Mouse (Mus musculus) CD4-positive, CD25-positive, alpha-beta regulatory T cell, adult 2 months (primary cell): ENCODE results near the gene Foxc2.

Experiments
- DNase-seq: peaks from one replicate; pipeline ENCODE4 v3.0.0-alpha.2; 2012; ENCODE audit warnings: low read depth, low spot score

Foxc2 gene

GRCm38 (mm10) chr8:121115948-121116347 is at the start of gene Foxc2:
Gene Foxc2 (plus strand): TSS chr8:121116171.
- peak; percentile 89 for DNase-seq

- DNase-seq = no peak
These were observed 44.5 kb upstream of the Foxc2 start for GRCm38 (mm10) chr8:121071454-121071853.

- no peak for DNase-seq
These were observed 43.4 kb upstream of the Foxc2 start for GRCm38 (mm10) chr8:121072406-121073130.

- DNase-seq = no peak
These were observed 42.5 kb upstream of the Foxc2 start for GRCm38 (mm10) chr8:121073174-121074107.

GRCm38 (mm10) chr8:121074108-121074847 is 41.7 kb upstream of the Foxc2 start:
- no peak for DNase-seq

GRCm38 (mm10) chr8:121074848-121075145 is 41.2 kb upstream of the Foxc2 start:
- no peak for DNase-seq

- no peak for DNase-seq
These were observed 40.0 kb upstream of the Foxc2 start for GRCm38 (mm10) chr8:121075936-121076335.

- no peak for DNase-seq
These were observed 39.4 kb upstream of the Foxc2 start for GRCm38 (mm10) chr8:121076555-121076954.

- DNase-seq = no peak
These were observed 37.2 kb upstream of the Foxc2 start for GRCm38 (mm10) chr8:121078721-121079120.

- DNase-seq = no peak
These were observed 36.8 kb upstream of the Foxc2 start for GRCm38 (mm10) chr8:121079201-121079600.

- no peak for DNase-seq
These were observed 36.0 kb upstream of the Foxc2 start for GRCm38 (mm10) chr8:121079944-121080343.

- no peak for DNase-seq
These were observed 35.4 kb upstream of the Foxc2 start for GRCm38 (mm10) chr8:121080361-121081090.

- DNase-seq = no peak
These were observed 34.6 kb upstream of the Foxc2 start for GRCm38 (mm10) chr8:121081398-121081797.

- no peak for DNase-seq
These were observed 33.5 kb upstream of the Foxc2 start for GRCm38 (mm10) chr8:121082218-121083092.

GRCm38 (mm10) chr8:121083093-121083935 is 32.7 kb upstream of the Foxc2 start:
- DNase-seq = no peak

- DNase-seq = no peak
These were observed 32.1 kb upstream of the Foxc2 start for GRCm38 (mm10) chr8:121083936-121084209.

GRCm38 (mm10) chr8:121084210-121084951 is 31.6 kb upstream of the Foxc2 start, which contains the start of gene Foxf1:
Gene Foxf1 (plus strand): TSS chr8:121084386.
- DNase-seq = no peak

- DNase-seq = no peak
These were observed 31.0 kb upstream of the Foxc2 start for GRCm38 (mm10) chr8:121085011-121085410.

GRCm38 (mm10) chr8:121085561-121085960 is 30.4 kb upstream of the Foxc2 start:
- DNase-seq = no peak
